Mouse (Mus musculus) midbrain, embryonic 16.5 days (tissue): ENCODE data around the gene Mrgbp. TPM values are rescaled to one million over a fixed set of nuclear protein-coding genes. Genes with fewer than 3 reads are reported as not detected.

Source experiments
- ATAC-seq: fragments of 200-750 bp; cut with Nextera tagmentation; 2 replicates; pipeline ENCODE4 v1.8.0; 2017; ENCODE audit warnings: moderate TSS enrichment
- H3K27ac ChIP-seq: fragments of 300-500 bp; sonication (generic); 2 replicates; pipeline ENCODE4 v1.5.1; 2014; ENCODE audit warnings: mild to moderate bottlenecking, low read length, mixed read lengths
- H3K27me3 ChIP-seq: fragments of 300-500 bp; sonication (generic); 2 replicates; pipeline ENCODE4 v1.6.1; 2014; ENCODE audit warnings: low read depth, low read length, mixed read lengths; ENCODE audit not compliant: control insufficient read depth, insufficient read depth
- H3K36me3 ChIP-seq: fragments of 300-500 bp; sonication (generic); 2 replicates; pipeline ENCODE4 v1.6.1; 2014; ENCODE audit warnings: mild to moderate bottlenecking, low read length, moderate library complexity, mixed read lengths; ENCODE audit not compliant: control insufficient read depth, insufficient read depth
- H3K4me1 ChIP-seq: fragments of 300-500 bp; sonication (generic); 2 replicates; pipeline ENCODE4 v1.6.1; 2014; ENCODE audit warnings: mild to moderate bottlenecking, low read length, mixed read lengths; ENCODE audit not compliant: control insufficient read depth, insufficient read depth
- H3K4me2 ChIP-seq: fragments of 300-500 bp; sonication (generic); 2 replicates; pipeline ENCODE4 v1.6.1; 2014; ENCODE audit warnings: mild to moderate bottlenecking, low read length, mixed read lengths
- H3K4me3 ChIP-seq: fragments of 300-500 bp; sonication (generic); 2 replicates; pipeline ENCODE4 v1.5.1; 2014; ENCODE audit warnings: low read depth, mild to moderate bottlenecking, low read length, moderate library complexity, mixed read lengths
- H3K9ac ChIP-seq: fragments of 300-500 bp; sonication (generic); 2 replicates; pipeline ENCODE4 v1.6.1; 2014; ENCODE audit warnings: low read depth, low read length, mixed read lengths
- H3K9me3 ChIP-seq: fragments of 300-500 bp; sonication (generic); replicated peaks from 2 replicates; pipeline ENCODE4 v1.6.1; 2014; ENCODE audit warnings: mild to moderate bottlenecking, low read length, mixed read lengths; ENCODE audit not compliant: control insufficient read depth, poor library complexity, severe bottlenecking
- WGBS: fragments of 180-500 bp; shearing (Covaris S2); extraction: QIAGEN DNeasy Blood & Tissue Kit; methylation state at CpG from one replicate; pipeline ENCODE4 v1.1.7; 2014; 5-methylcytosine and 5-hydroxymethylcytosine counted together
- polyA plus RNA-seq: library from polyadenylated mRNA; unstranded; fragments of >200 nt; fragmentation: Nextera tagmentation; extraction: Ambion mirVana; gene quantifications from 2 replicates; pipeline ENCODE4 v1.2.1, GENCODE M21; 2015

Mrgbp gene
- polyA plus RNA-seq, 1 experiment from 2014 or later = 40.2 TPM

DNA sequence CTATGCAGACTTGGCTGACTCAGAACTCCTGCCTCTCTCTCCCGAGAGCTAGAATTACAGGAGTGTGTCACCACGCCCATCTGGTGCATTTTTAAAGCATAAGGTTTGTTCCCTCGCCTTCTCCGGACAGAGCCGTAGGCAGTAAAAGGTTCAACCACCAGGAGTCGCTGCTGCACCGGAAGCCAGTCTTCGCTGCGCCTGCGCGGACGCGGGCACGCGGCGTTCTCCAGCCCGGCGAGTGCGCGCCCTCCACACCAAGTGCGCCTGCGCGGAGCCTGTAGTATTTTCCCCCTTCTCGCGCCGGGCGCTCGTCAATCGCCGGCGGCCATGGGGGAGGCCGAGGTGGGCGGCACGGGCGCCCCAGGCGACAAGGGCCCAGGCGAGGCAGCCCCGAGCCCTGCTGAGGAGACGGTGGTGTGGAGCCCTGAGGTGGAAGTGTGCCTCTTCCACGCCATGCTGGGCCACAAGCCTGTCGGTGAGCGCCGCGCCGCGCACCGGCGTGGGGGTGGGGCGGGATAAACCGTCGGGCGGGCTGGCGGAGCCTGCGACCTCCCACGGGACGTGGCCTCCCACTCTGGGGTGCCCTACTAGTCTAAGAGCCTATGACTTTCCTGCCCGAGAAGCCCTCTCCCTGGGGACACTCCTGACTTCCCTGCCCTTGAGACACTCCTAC, 1.5 kb downstream of the Mrgbp start:
- ATAC-seq = peak; percentile 76
- Histone ChIP-seq H3K4me2 (peak overlapping the region; percentile 94), H3K4me1 (peaks cover 25% of the 10 kb centered on the region), H3K36me3 (peaks cover 13% of the 10 kb centered on the region), H3K27me3 (peaks cover 7% of the 10 kb centered on the region), H3K9me3 (no peaks in the 10 kb centered on the region), H3K27ac (peak overlapping the region; percentile 79), H3K9ac (peak overlapping the region; percentile 96), H3K4me3 (peak overlapping the region; percentile 89)
- under 1% methylated on average over 56 of the region's 57 CpGs for WGBS

DNA sequence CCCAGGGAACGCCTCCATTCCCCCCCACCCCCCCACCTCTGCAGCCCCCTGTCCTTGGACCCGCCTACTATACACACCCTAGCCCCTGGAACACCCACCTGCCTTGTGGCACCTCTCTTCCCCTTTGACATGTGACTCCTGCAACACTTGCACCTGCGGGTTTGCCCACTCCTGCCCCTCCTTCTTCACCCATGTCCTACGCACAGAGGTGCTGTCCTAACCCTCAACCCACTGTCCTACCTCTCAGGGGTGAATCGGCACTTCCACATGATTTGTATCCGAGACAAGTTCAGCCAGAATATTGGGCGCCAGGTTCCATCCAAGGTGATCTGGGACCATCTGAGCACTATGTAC, 2.0 kb downstream of the Mrgbp start:
- Histone ChIP-seq H3K4me2 (peak overlapping the region; percentile 94), H3K9me3 (no peaks in the 10 kb centered on the region), H3K4me3 (peak overlapping the region; percentile 89), H3K27ac (peak overlapping the region; percentile 79; the same call in 1 of the 2 replicates), H3K9ac (peak overlapping the region; percentile 96), H3K36me3 (peaks cover 13% of the 10 kb centered on the region), H3K4me1 (peaks cover 25% of the 10 kb centered on the region), H3K27me3 (peaks cover 7% of the 10 kb centered on the region)
- peak; percentile 31 for ATAC-seq
- 29% methylated on average over 7 of the region's 7 CpGs for WGBS

DNA sequence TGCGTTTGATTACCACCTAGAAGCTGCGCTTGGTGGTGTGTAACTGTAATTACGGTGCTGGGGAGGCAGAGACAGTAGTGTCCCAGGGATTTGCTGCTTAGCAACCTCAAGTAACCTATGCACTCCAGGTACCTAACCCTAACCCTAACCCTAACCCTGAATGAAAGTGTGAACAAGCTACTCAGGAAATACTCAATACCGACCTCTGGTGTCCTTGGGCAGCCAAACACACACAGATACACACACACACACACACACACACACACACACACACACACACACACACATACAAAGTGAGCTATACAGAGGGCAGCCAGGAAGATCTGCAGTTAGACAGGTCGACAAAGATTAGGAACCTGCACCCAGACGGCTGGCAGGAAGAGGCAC, 7.6 kb downstream of the Mrgbp start:
- H3K4me3 ChIP-seq = peak overlapping the region; percentile 90
- no peaks in the 10 kb centered on the region for H3K9me3 ChIP-seq
- H3K27ac ChIP-seq = peak overlapping the region; percentile 92
- H3K4me2 ChIP-seq = peak overlapping the region; percentile 84
- H3K36me3 ChIP-seq = peaks cover 37% of the 10 kb centered on the region
- peaks cover 31% of the 10 kb centered on the region for H3K4me1 ChIP-seq
- H3K9ac ChIP-seq = peak overlapping the region; percentile 99
- ATAC-seq = peak; percentile 37
- H3K27me3 ChIP-seq = no peaks in the 10 kb centered on the region
- WGBS = 54% methylated on average over 6 of the region's 6 CpGs

DNA sequence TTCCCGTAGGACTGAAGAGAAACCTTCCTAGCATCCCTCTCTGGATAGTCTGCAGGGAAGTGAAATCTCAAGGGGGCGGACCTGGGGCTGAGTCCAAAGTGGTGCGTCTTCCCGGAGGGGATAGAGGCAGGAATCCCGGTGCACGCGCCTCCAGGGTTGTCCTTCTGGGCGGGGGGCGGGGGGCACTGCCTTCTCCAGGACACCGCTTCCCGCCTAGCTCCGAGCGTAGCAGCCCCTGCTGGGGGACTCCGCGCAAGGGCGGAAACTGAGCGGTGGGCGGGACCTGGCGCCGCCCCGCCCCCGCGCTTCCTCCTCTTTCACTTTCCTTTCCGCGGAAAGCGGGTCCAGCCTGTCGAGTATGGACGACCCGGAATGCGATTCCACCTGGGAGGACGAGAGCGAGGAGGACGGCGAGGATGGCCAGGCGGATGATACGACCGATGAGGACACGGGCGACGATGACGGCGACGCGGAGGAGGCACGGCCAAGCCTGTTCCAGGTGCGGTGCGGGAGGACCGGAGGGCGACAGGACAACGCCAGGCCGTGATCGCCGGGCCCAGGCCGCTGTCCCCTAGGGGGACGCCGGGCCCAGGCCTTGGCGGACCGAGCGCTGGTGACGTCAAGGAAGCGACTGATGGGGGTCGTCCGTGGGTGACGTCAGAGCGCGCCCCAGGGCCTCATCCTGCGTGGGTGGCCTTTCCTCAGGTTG, 8.2 kb downstream of the Mrgbp start, which contains the start of gene Ogfr:
Gene Ogfr, plus strand, starts transcription at position 123 of the 709 bp plus-strand sequence.
- WGBS = under 1% methylated on average over 62 of the region's 67 CpGs
- Histone ChIP-seq H3K9ac (peak within 1 kb of the TSS; percentile 99), H3K9me3 (no peaks in the 10 kb centered on the region), H3K4me1 (peaks cover 26% of the 10 kb centered on the region), H3K27ac (peak within 1 kb of the TSS; percentile 92), H3K36me3 (peaks cover 41% of the 10 kb centered on the region), H3K4me3 (peak within 1 kb of the TSS; percentile 90), H3K4me2 (peak within 1 kb of the TSS; percentile 84), H3K27me3 (no peaks in the 10 kb centered on the region)
- ATAC-seq = peak; percentile 88

DNA sequence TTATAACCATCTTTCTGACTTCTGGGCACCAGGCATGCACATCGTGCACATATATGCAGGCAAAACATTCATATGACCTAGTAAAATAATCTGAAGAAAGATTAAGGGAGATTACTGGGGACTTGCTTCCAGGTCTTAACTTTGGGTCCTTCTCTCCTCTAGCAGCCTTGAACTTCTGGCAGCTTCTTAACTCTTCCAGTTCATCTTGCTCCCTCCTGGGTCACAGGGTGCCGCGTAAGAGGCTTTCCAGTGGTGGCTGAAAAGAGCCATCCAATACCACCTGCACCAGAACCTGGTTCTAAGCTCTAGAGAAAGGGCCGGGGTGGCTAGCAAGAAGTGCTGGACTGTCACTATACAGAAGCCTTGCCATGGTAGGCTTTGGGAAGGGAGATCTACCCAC, 16.4 kb downstream of the Mrgbp start, which contains the start of gene Col9a3:
Gene Col9a3, plus strand, starts transcription at position 301 of the 400 bp plus-strand sequence.
- Histone ChIP-seq H3K27ac (0 out of 2 replicates have a peak within 1 kb of the TSS, but pooled peaks have one; percentile 17), H3K36me3 (peaks cover 16% of the 10 kb centered on the region), H3K4me3 (peak within 1 kb of the TSS; percentile 36), H3K27me3 (no peaks in the 10 kb centered on the region; the same call in 1 of the 2 replicates), H3K4me2 (peak within 1 kb of the TSS; percentile 57), H3K4me1 (peaks cover 13% of the 10 kb centered on the region), H3K9ac (peak within 1 kb of the TSS; percentile 49), H3K9me3 (no peaks in the 10 kb centered on the region)
- ATAC-seq = no peak
- 50% methylated on average over 4 of the region's 4 CpGs for WGBS

DNA sequence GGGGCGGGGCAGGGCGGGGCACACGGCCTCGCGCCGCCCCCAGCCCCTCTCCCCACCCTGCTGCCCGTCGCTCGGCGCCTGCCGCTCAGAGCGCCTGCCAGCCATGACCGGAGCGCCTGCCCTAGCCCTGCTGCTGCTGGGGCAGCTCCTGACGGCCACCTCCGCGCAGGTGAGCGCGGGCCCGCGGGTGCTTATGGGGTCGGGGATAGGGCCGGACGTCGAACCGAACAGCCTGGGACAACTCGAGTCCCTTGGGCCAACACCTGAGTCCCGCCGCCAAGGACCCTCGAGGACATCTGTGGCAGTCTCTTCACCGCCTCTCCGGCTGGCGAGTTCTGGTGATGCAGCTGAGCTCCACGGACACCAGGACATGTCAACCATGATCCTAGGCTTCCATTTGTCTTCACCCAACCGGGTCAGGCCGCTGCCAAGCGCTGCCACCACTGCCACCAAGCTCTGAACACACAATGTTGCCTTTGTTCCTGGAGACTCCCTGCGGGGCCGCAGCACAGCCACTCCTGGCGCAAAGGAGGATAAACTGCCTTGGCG, 17.1 kb downstream of the Mrgbp start:
- Histone ChIP-seq H3K27me3 (no peaks in the 10 kb centered on the region; the same call in 1 of the 2 replicates), H3K27ac (0 out of 2 replicates have a peak overlapping the region, but pooled peaks have one; percentile 17), H3K4me2 (peak overlapping the region; percentile 57), H3K4me1 (peaks cover 13% of the 10 kb centered on the region), H3K36me3 (peaks cover 10% of the 10 kb centered on the region), H3K9me3 (no peaks in the 10 kb centered on the region), H3K4me3 (peak overlapping the region; percentile 36), H3K9ac (peak overlapping the region; percentile 49)
- 0 out of 2 replicates have a peak, but pooled peaks have one; percentile 50 for ATAC-seq
- 1% methylated on average over 32 of the region's 41 CpGs for WGBS

DNA sequence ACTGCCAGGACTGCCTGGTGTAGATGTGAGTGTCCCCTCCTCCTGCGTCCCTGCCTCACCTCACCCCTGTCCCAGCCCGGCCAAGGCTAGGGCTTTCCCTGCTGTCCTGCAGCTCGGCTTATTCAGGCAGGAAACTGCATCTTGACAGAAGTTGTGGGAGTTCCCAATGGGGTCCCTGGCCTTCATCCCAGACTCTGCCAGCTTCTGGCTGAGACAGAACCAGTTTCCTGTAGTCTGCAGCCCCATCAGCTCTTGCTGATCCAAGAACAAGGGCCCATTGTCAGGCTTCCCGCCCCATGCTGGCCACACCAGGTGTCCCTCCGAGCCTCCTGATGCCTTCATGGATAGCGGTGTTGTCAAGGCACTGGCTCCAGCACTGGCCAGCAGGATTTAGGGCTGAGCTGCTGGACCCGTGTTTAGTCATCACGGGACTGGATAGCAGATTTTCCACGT, 19.5 kb downstream of the Mrgbp start:
- 0 out of 2 replicates have a peak overlapping the region, but pooled peaks have one; percentile 31 for H3K9ac ChIP-seq
- no peak overlapping the region for H3K4me2 ChIP-seq
- peaks cover 13% of the 10 kb centered on the region for H3K4me1 ChIP-seq
- peak; percentile 53 for ATAC-seq
- no peaks in the 10 kb centered on the region for H3K9me3 ChIP-seq
- H3K27ac ChIP-seq = peak overlapping the region; percentile 57; the same call in 1 of the 2 replicates
- H3K36me3 ChIP-seq = no peaks in the 10 kb centered on the region
- H3K4me3 ChIP-seq = no peak overlapping the region
- WGBS = 9% methylated on average over 9 of the region's 9 CpGs
- no peaks in the 10 kb centered on the region; the same call in 1 of the 2 replicates for H3K27me3 ChIP-seq

DNA sequence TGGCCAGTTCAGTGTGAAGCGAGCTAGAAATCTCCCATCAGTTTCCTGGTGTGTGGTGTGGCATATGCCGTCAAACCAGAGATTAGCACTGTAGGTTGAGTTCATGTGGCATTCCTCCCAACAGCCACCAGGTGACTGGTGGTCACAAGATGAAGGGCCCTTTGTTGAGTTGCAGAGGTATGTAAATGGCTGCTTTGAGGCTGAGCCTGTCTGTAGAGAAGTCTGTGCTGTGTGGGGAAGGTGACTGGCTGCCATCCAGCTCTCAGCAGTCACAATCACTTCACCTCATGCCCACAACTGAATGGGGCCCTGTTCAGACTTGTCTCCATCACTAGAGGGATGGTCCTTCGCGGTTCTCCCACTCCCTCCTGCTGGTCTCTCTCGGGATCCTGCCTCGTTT, 23.7 kb downstream of the Mrgbp start:
- Histone ChIP-seq H3K4me2 (no peak overlapping the region), H3K9me3 (no peaks in the 10 kb centered on the region), H3K36me3 (no peaks in the 10 kb centered on the region), H3K4me1 (peaks cover 4% of the 10 kb centered on the region; the same call in 1 of the 2 replicates), H3K27me3 (no peaks in the 10 kb centered on the region), H3K4me3 (no peak overlapping the region), H3K27ac (no peak overlapping the region), H3K9ac (no peak overlapping the region)
- no peak for ATAC-seq
- WGBS = 63% methylated on average over 6 of the region's 6 CpGs
